Mouse (Mus musculus): ENCODE measurements around the gene Rabl6.

DNA sequence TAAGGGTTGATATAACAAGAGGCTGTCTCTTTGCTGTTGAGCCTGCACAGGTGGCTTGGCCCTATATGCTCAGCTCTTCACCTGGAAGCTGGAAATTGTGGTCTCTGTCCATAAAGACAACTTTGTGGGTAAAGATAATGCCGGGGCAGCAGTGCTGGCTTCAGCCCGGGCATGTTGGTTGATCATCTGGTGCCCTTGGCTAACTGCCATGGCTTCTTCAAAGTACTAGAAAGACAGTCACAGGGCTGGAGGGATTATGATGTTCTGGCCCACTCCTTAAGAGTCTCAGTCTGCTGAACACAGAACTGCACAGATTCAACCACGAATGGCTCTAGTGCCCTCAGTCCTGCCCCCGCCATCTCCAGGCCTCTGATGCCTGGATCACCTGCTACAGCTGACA lies 48.9 kb upstream of the Rabl6 start:
- TF ChIP-seq CTCF (IDR thresholded peaks at IDR 0.05; ENCODE audit: borderline replicate concordance, insufficient read depth, low read length), result no peak
- no peak for TF ChIP-seq POLR2A (IDR thresholded peaks at IDR 0.05; ENCODE audit: low read depth, low read length)
